Mouse (Mus musculus): ENCODE data around the gene Lyl1. TPM values are rescaled to one million over a fixed set of nuclear protein-coding genes. Genes with fewer than 3 reads are reported as not detected.
A peak's percentile ranks its signal among the peaks of the same experiment; 100 is the strongest.
"Not testable (repeated sequence)": the region's sequence is repeated elsewhere in the genome, so short reads cannot be mapped to it uniquely, and the experiment has no call there.

Lyl1 gene
- polyA plus RNA-seq, 1 experiment from 2014 or later = 5.6 TPM

GRCm38 (mm10) chr8:84660819-84661457, 40.3 kb upstream of the Lyl1 start:
- Histone ChIP-seq H3K4me2 (replicated peaks) (peak overlapping the region; percentile 96), H3K27ac (replicated peaks) (peak overlapping the region; percentile 83), H3K9me3 (no peaks in the 10 kb centered on the region), H3K4me1 (peaks cover 59% of the 10 kb centered on the region), H3K36me3 (no peaks in the 10 kb centered on the region), H3K4me3 (peak overlapping the region; percentile 71), H3K27me3 (peaks cover 6% of the 10 kb centered on the region; the same call in 1 of the 2 replicates), H3K9ac (replicated peaks) (peak overlapping the region; percentile 83)
- ATAC-seq (ENCODE audit: low FRiP score, low read depth) = no peak
- 2% methylated on average over 20 of the region's 20 CpGs for WGBS

- peak overlapping the region; percentile 71 for H3K4me3 ChIP-seq
- WGBS = under 1% methylated on average over 24 of the region's 24 CpGs
- H3K36me3 ChIP-seq = no peaks in the 10 kb centered on the region
- ATAC-seq (ENCODE audit: low FRiP score, low read depth) = no peak
- peaks cover 6% of the 10 kb centered on the region; the same call in 1 of the 2 replicates for H3K27me3 ChIP-seq
- H3K4me1 ChIP-seq = peaks cover 58% of the 10 kb centered on the region
- H3K4me2 ChIP-seq (replicated peaks) = peak overlapping the region; percentile 96
- peak overlapping the region; percentile 83 for H3K27ac ChIP-seq (replicated peaks)
- no peaks in the 10 kb centered on the region for H3K9me3 ChIP-seq
- peak overlapping the region; percentile 83 for H3K9ac ChIP-seq (replicated peaks)
Measured at GRCm38 (mm10) chr8:84661458-84661871, 39.8 kb upstream of the Lyl1 start.

- no peaks in the 10 kb centered on the region for H3K36me3 ChIP-seq
- H3K4me3 ChIP-seq = peak overlapping the region; percentile 71
- peak overlapping the region; percentile 96 for H3K4me2 ChIP-seq (replicated peaks)
- H3K9me3 ChIP-seq = no peaks in the 10 kb centered on the region
- peaks cover 6% of the 10 kb centered on the region; the same call in 1 of the 2 replicates for H3K27me3 ChIP-seq
- H3K9ac ChIP-seq (replicated peaks) = peak overlapping the region; percentile 83
- peak overlapping the region; percentile 83 for H3K27ac ChIP-seq (replicated peaks)
- H3K4me1 ChIP-seq = peaks cover 52% of the 10 kb centered on the region
- under 1% methylated on average over 61 of the region's 61 CpGs for WGBS
- ATAC-seq (ENCODE audit: low FRiP score, low read depth) = peak; percentile 4; the same call in 1 of the 2 replicates
Measured at GRCm38 (mm10) chr8:84661961-84662571, 39.2 kb upstream of the Lyl1 start.

- Histone ChIP-seq H3K27ac (replicated peaks) (peak within 1 kb of the TSS; percentile 93), H3K9ac (replicated peaks) (peak within 1 kb of the TSS; percentile 83), H3K27me3 (peaks cover 5% of the 10 kb centered on the region; the same call in 1 of the 2 replicates), H3K9me3 (no peaks in the 10 kb centered on the region), H3K36me3 (no peaks in the 10 kb centered on the region), H3K4me1 (peaks cover 49% of the 10 kb centered on the region), H3K4me2 (replicated peaks) (peak within 1 kb of the TSS; percentile 96), H3K4me3 (peak within 1 kb of the TSS; percentile 71)
- WGBS = under 1% methylated on average over 27 of the region's 27 CpGs
- ATAC-seq (ENCODE audit: low FRiP score, low read depth) = peak; percentile 73
Measured at GRCm38 (mm10) chr8:84662581-84663065, 38.6 kb upstream of the Lyl1 start, which contains the start of gene Ier2. Gene Ier2 (minus strand): TSS chr8:84662852.

GRCm38 (mm10) chr8:84663483-84664327, 37.6 kb upstream of the Lyl1 start:
- H3K4me1 ChIP-seq = peaks cover 47% of the 10 kb centered on the region
- H3K36me3 ChIP-seq = peaks cover 8% of the 10 kb centered on the region; the same call in 1 of the 2 replicates
- no peaks in the 10 kb centered on the region for H3K27me3 ChIP-seq
- WGBS = 3% methylated on average over 43 of the region's 43 CpGs
- peak overlapping the region; percentile 93 for H3K27ac ChIP-seq (replicated peaks)
- H3K9ac ChIP-seq (replicated peaks) = peak overlapping the region; percentile 70
- peak; percentile 88 for ATAC-seq (ENCODE audit: low FRiP score, low read depth)
- H3K4me3 ChIP-seq = peak overlapping the region; percentile 71
- H3K4me2 ChIP-seq (replicated peaks) = peak overlapping the region; percentile 96
- H3K9me3 ChIP-seq = no peaks in the 10 kb centered on the region

GRCm38 (mm10) chr8:84664566-84665384, 36.5 kb upstream of the Lyl1 start:
- H3K27me3 ChIP-seq = no peaks in the 10 kb centered on the region
- peak; percentile 50 for ATAC-seq (ENCODE audit: low FRiP score, low read depth)
- H3K36me3 ChIP-seq = peaks cover 10% of the 10 kb centered on the region; the same call in 1 of the 2 replicates
- H3K27ac ChIP-seq (replicated peaks) = peak overlapping the region; percentile 93
- H3K4me3 ChIP-seq = peak overlapping the region; percentile 71
- H3K9me3 ChIP-seq = no peaks in the 10 kb centered on the region
- peak overlapping the region; percentile 70 for H3K9ac ChIP-seq (replicated peaks)
- under 1% methylated on average over 29 of the region's 29 CpGs for WGBS
- H3K4me2 ChIP-seq (replicated peaks) = peak overlapping the region; percentile 96
- peaks cover 43% of the 10 kb centered on the region for H3K4me1 ChIP-seq

GRCm38 (mm10) chr8:84665385-84665893, 35.8 kb upstream of the Lyl1 start:
- Histone ChIP-seq H3K36me3 (peaks cover 16% of the 10 kb centered on the region; the same call in 1 of the 2 replicates), H3K9ac (replicated peaks) (peak overlapping the region; percentile 70), H3K4me3 (peak overlapping the region; percentile 71), H3K9me3 (no peaks in the 10 kb centered on the region), H3K4me1 (peaks cover 37% of the 10 kb centered on the region), H3K4me2 (replicated peaks) (peak overlapping the region; percentile 96), H3K27me3 (no peaks in the 10 kb centered on the region), H3K27ac (replicated peaks) (peak overlapping the region; percentile 93)
- WGBS = 3% methylated on average over 14 of the region's 14 CpGs
- peak; percentile 10; the same call in 1 of the 2 replicates for ATAC-seq (ENCODE audit: low FRiP score, low read depth)

- no peaks in the 10 kb centered on the region for H3K9me3 ChIP-seq
- H3K27ac ChIP-seq (replicated peaks) = no peak overlapping the region
- H3K9ac ChIP-seq (replicated peaks) = no peak overlapping the region
- no peak overlapping the region for H3K4me3 ChIP-seq
- H3K4me1 ChIP-seq = peaks cover 16% of the 10 kb centered on the region
- H3K4me2 ChIP-seq (replicated peaks) = no peak overlapping the region
- WGBS = 69% methylated on average over 1 of the region's 1 CpGs
- peaks cover 39% of the 10 kb centered on the region for H3K36me3 ChIP-seq
- ATAC-seq (ENCODE audit: low FRiP score, low read depth) = no peak
- no peaks in the 10 kb centered on the region for H3K27me3 ChIP-seq
Measured at GRCm38 (mm10) chr8:84668081-84668480, 33.2 kb upstream of the Lyl1 start.

GRCm38 (mm10) chr8:84668731-84669485, 32.3 kb upstream of the Lyl1 start:
- Histone ChIP-seq H3K4me1 (peaks cover 10% of the 10 kb centered on the region), H3K36me3 (peaks cover 48% of the 10 kb centered on the region), H3K27me3 (no peaks in the 10 kb centered on the region), H3K4me3 (no peak overlapping the region), H3K4me2 (replicated peaks) (no peak overlapping the region), H3K9me3 (no peaks in the 10 kb centered on the region), H3K27ac (replicated peaks) (no peak overlapping the region), H3K9ac (replicated peaks) (no peak overlapping the region)
- 86% methylated on average over 6 of the region's 6 CpGs for WGBS
- ATAC-seq (ENCODE audit: low FRiP score, low read depth) = no peak

GRCm38 (mm10) chr8:84670295-84671006, 30.8 kb upstream of the Lyl1 start:
- H3K36me3 ChIP-seq = peaks cover 62% of the 10 kb centered on the region
- not testable (repeated sequence) for H3K9me3 ChIP-seq; H3K4me3 ChIP-seq; H3K4me1 ChIP-seq; H3K9ac ChIP-seq (replicated peaks); H3K4me2 ChIP-seq (replicated peaks); H3K27me3 ChIP-seq; H3K27ac ChIP-seq (replicated peaks); ATAC-seq (ENCODE audit: low FRiP score, low read depth)
- WGBS = 92% methylated on average over 5 of the region's 5 CpGs

Measured in midbrain, embryonic 12.5 days (tissue).